Mouse (Mus musculus) hindbrain, embryonic 13.5 days (tissue): ENCODE measurements around the gene Arl15. TPM values are rescaled to one million over a fixed set of nuclear protein-coding genes. Genes with fewer than 3 reads are reported as not detected.

Experiments
- ATAC-seq: fragments of 200-750 bp; cut with Nextera tagmentation; 2 replicates; pipeline ENCODE4 v1.8.0; 2017; ENCODE audit warnings: moderate TSS enrichment; ENCODE audit not compliant: low FRiP score
- H3K27ac ChIP-seq: fragments of 300-500 bp; sonication (generic); 2 replicates; pipeline ENCODE4 v1.5.1; 2015; ENCODE audit warnings: inconsistent platforms, mild to moderate bottlenecking, moderate library complexity
- H3K27me3 ChIP-seq: fragments of 300-500 bp; sonication (generic); 2 replicates; pipeline ENCODE4 v1.6.1; 2015; ENCODE audit warnings: mild to moderate bottlenecking, inconsistent platforms
- H3K36me3 ChIP-seq: fragments of 300-500 bp; sonication (generic); 2 replicates; pipeline ENCODE4 v1.6.1; 2015; ENCODE audit warnings: mild to moderate bottlenecking, inconsistent platforms
- H3K4me1 ChIP-seq: fragments of 300-500 bp; sonication (generic); replicated peaks from 2 replicates; pipeline ENCODE4 v1.6.1; 2015; ENCODE audit warnings: inconsistent platforms
- H3K4me2 ChIP-seq: fragments of 300-500 bp; sonication (generic); 2 replicates; pipeline ENCODE4 v1.6.1; 2015; ENCODE audit warnings: inconsistent platforms, mild to moderate bottlenecking, moderate library complexity
- H3K4me3 ChIP-seq: fragments of 300-500 bp; sonication (generic); 2 replicates; pipeline ENCODE4 v1.5.1; 2015; ENCODE audit warnings: mild to moderate bottlenecking, inconsistent platforms
- H3K9ac ChIP-seq: fragments of 300-500 bp; sonication (generic); 2 replicates; pipeline ENCODE4 v1.6.1; 2015; ENCODE audit warnings: mild to moderate bottlenecking, inconsistent platforms
- H3K9me3 ChIP-seq: fragments of 300-500 bp; sonication (generic); 2 replicates; pipeline ENCODE4 v1.6.1; 2016; ENCODE audit warnings: inconsistent platforms
- WGBS: fragments of 180-500 bp; shearing (Covaris S2); methylation state at CpG from one replicate; pipeline ENCODE4 v1.1.7; 2015; 5-methylcytosine and 5-hydroxymethylcytosine counted together
- polyA plus RNA-seq: library from polyadenylated mRNA; unstranded; fragments of >200 nt; fragmentation: Nextera tagmentation; extraction: Ambion mirVana; gene quantifications from 2 replicates; pipeline ENCODE4 v1.2.1, GENCODE M21; 2015

Gene Arl15
- polyA plus RNA-seq, 1 experiment from 2014 or later, result 17.3 TPM

GRCm38 (mm10) chr13:113917376-113917775 is 123.1 kb downstream of the Arl15 start:
- Histone ChIP-seq H3K9me3 (no peaks in the 10 kb centered on the region), H3K27ac (peak overlapping the region; percentile 75), H3K4me1 (peaks cover 30% of the 10 kb centered on the region), H3K9ac (peak overlapping the region; percentile 61; the same call in 1 of the 2 replicates), H3K4me3 (peak overlapping the region; percentile 11; the same call in 1 of the 2 replicates), H3K36me3 (no peaks in the 10 kb centered on the region), H3K4me2 (peak overlapping the region; percentile 52), H3K27me3 (peaks cover 6% of the 10 kb centered on the region; the same call in 1 of the 2 replicates)
- ATAC-seq, result 0 out of 2 replicates have a peak, but pooled peaks have one; percentile 26
- 24% methylated on average over 6 of the region's 6 CpGs for WGBS

- Histone ChIP-seq H3K27ac (peak overlapping the region; percentile 75), H3K36me3 (no peaks in the 10 kb centered on the region), H3K9ac (peak overlapping the region; percentile 61), H3K4me1 (peaks cover 30% of the 10 kb centered on the region), H3K27me3 (peaks cover 6% of the 10 kb centered on the region; the same call in 1 of the 2 replicates), H3K4me2 (peak overlapping the region; percentile 52), H3K9me3 (no peaks in the 10 kb centered on the region), H3K4me3 (peak overlapping the region; percentile 11)
- 22% methylated on average over 15 of the region's 15 CpGs for WGBS
- ATAC-seq, result peak; percentile 84
Measured at GRCm38 (mm10) chr13:113917868-113918411, 123.6 kb downstream of the Arl15 start.

GRCm38 (mm10) chr13:113918668-113919067 is 124.4 kb downstream of the Arl15 start:
- Histone ChIP-seq H3K36me3 (no peaks in the 10 kb centered on the region), H3K9ac (no peak overlapping the region), H3K4me2 (peak overlapping the region; percentile 52; the same call in 1 of the 2 replicates), H3K27ac (no peak overlapping the region), H3K4me3 (no peak overlapping the region), H3K9me3 (no peaks in the 10 kb centered on the region), H3K27me3 (peaks cover 6% of the 10 kb centered on the region; the same call in 1 of the 2 replicates), H3K4me1 (peaks cover 30% of the 10 kb centered on the region)
- 40% methylated on average over 7 of the region's 7 CpGs for WGBS
- 0 out of 2 replicates have a peak, but pooled peaks have one; percentile 23 for ATAC-seq

GRCm38 (mm10) chr13:113935697-113936096 is 141.4 kb downstream of the Arl15 start:
- no peak overlapping the region for H3K9ac ChIP-seq
- no peaks in the 10 kb centered on the region for H3K9me3 ChIP-seq
- ATAC-seq, result no peak
- WGBS, result 95% methylated on average over 4 of the region's 4 CpGs
- 0 out of 2 replicates have a peak, but pooled peaks cover 1% of the 10 kb centered on the region for H3K4me1 ChIP-seq
- no peaks in the 10 kb centered on the region for H3K36me3 ChIP-seq
- no peak overlapping the region for H3K4me3 ChIP-seq
- H3K27me3 ChIP-seq, result peaks cover 11% of the 10 kb centered on the region; the same call in 1 of the 2 replicates
- no peak overlapping the region for H3K4me2 ChIP-seq
- H3K27ac ChIP-seq, result no peak overlapping the region

GRCm38 (mm10) chr13:113937231-113937630 is 142.9 kb downstream of the Arl15 start:
- 0 out of 2 replicates have a peak, but pooled peaks cover 4% of the 10 kb centered on the region for H3K4me1 ChIP-seq
- no peak overlapping the region for H3K27ac ChIP-seq
- no peak overlapping the region for H3K9ac ChIP-seq
- H3K9me3 ChIP-seq, result no peaks in the 10 kb centered on the region
- H3K4me3 ChIP-seq, result no peak overlapping the region
- no peak for ATAC-seq
- H3K36me3 ChIP-seq, result no peaks in the 10 kb centered on the region
- H3K4me2 ChIP-seq, result no peak overlapping the region
- 0 out of 2 replicates have a peak, but pooled peaks cover 4% of the 10 kb centered on the region for H3K27me3 ChIP-seq
- WGBS, result 92% methylated on average over 5 of the region's 5 CpGs

- WGBS, result 85% methylated on average over 9 of the region's 9 CpGs
- no peak overlapping the region for H3K4me3 ChIP-seq
- no peaks in the 10 kb centered on the region for H3K9me3 ChIP-seq
- no peak overlapping the region for H3K27ac ChIP-seq
- no peak for ATAC-seq
- H3K36me3 ChIP-seq, result no peaks in the 10 kb centered on the region
- H3K27me3 ChIP-seq, result 0 out of 2 replicates have a peak, but pooled peaks cover 4% of the 10 kb centered on the region
- H3K9ac ChIP-seq, result no peak overlapping the region
- no peak overlapping the region for H3K4me2 ChIP-seq
- H3K4me1 ChIP-seq, result 0 out of 2 replicates have a peak, but pooled peaks cover 4% of the 10 kb centered on the region
Measured at GRCm38 (mm10) chr13:113938561-113938960, 144.3 kb downstream of the Arl15 start.

GRCm38 (mm10) chr13:113939097-113939496 is 144.8 kb downstream of the Arl15 start:
- Histone ChIP-seq H3K27ac (no peak overlapping the region), H3K27me3 (0 out of 2 replicates have a peak, but pooled peaks cover 4% of the 10 kb centered on the region), H3K36me3 (no peaks in the 10 kb centered on the region), H3K4me2 (no peak overlapping the region), H3K9me3 (no peaks in the 10 kb centered on the region), H3K9ac (no peak overlapping the region), H3K4me1 (0 out of 2 replicates have a peak, but pooled peaks cover 4% of the 10 kb centered on the region), H3K4me3 (no peak overlapping the region)
- WGBS, result 87% methylated on average over 10 of the region's 10 CpGs
- ATAC-seq, result no peak

GRCm38 (mm10) chr13:113939681-113940080 is 145.4 kb downstream of the Arl15 start:
- no peak for ATAC-seq
- 73% methylated on average over 3 of the region's 3 CpGs for WGBS

GRCm38 (mm10) chr13:113940151-113940550 is 145.8 kb downstream of the Arl15 start:
- 94% methylated on average over 7 of the region's 7 CpGs for WGBS
- no peak for ATAC-seq
- no peak overlapping the region for H3K4me3 ChIP-seq

More at GRCm38 (mm10) chr13:113939681-113940080, 145.4 kb downstream of the Arl15 start:
- Histone ChIP-seq H3K36me3 (no peaks in the 10 kb centered on the region), H3K27me3 (0 out of 2 replicates have a peak, but pooled peaks cover 3% of the 10 kb centered on the region), H3K9me3 (no peaks in the 10 kb centered on the region), H3K27ac (no peak overlapping the region), H3K9ac (no peak overlapping the region), H3K4me1 (0 out of 2 replicates have a peak, but pooled peaks cover 4% of the 10 kb centered on the region), H3K4me3 (no peak overlapping the region), H3K4me2 (no peak overlapping the region)

GRCm38 (mm10) chr13:113941943-113942342 is 147.6 kb downstream of the Arl15 start:
- Histone ChIP-seq H3K36me3 (no peaks in the 10 kb centered on the region), H3K4me3 (no peak overlapping the region), H3K27ac (no peak overlapping the region), H3K27me3 (no peaks in the 10 kb centered on the region), H3K9ac (no peak overlapping the region), H3K4me1 (0 out of 2 replicates have a peak, but pooled peaks cover 4% of the 10 kb centered on the region), H3K4me2 (no peak overlapping the region), H3K9me3 (no peaks in the 10 kb centered on the region)
- 66% methylated on average over 3 of the region's 3 CpGs for WGBS
- 0 out of 2 replicates have a peak, but pooled peaks have one; percentile 36 for ATAC-seq

More at GRCm38 (mm10) chr13:113940151-113940550, 145.8 kb downstream of the Arl15 start:
- no peaks in the 10 kb centered on the region for H3K27me3 ChIP-seq
- H3K36me3 ChIP-seq, result no peaks in the 10 kb centered on the region
- H3K4me2 ChIP-seq, result no peak overlapping the region
- H3K9ac ChIP-seq, result no peak overlapping the region
- H3K27ac ChIP-seq, result no peak overlapping the region
- no peaks in the 10 kb centered on the region for H3K9me3 ChIP-seq
- H3K4me1 ChIP-seq, result 0 out of 2 replicates have a peak, but pooled peaks cover 4% of the 10 kb centered on the region

- no peak for ATAC-seq
- no peak overlapping the region for H3K9ac ChIP-seq
- H3K4me3 ChIP-seq, result no peak overlapping the region
- 66% methylated on average over 4 of the region's 4 CpGs for WGBS
- no peaks in the 10 kb centered on the region for H3K4me1 ChIP-seq
- no peak overlapping the region for H3K27ac ChIP-seq
- no peak overlapping the region for H3K4me2 ChIP-seq
- H3K9me3 ChIP-seq, result no peaks in the 10 kb centered on the region
- H3K36me3 ChIP-seq, result no peaks in the 10 kb centered on the region
- no peaks in the 10 kb centered on the region for H3K27me3 ChIP-seq
Measured at GRCm38 (mm10) chr13:113947546-113947945, 153.2 kb downstream of the Arl15 start.

GRCm38 (mm10) chr13:113949708-113950107 is 155.4 kb downstream of the Arl15 start:
- Histone ChIP-seq H3K4me3 (no peak overlapping the region), H3K9me3 (no peaks in the 10 kb centered on the region), H3K9ac (no peak overlapping the region), H3K4me1 (no peaks in the 10 kb centered on the region), H3K4me2 (no peak overlapping the region), H3K27me3 (no peaks in the 10 kb centered on the region), H3K27ac (no peak overlapping the region), H3K36me3 (no peaks in the 10 kb centered on the region)
- 51% methylated on average over 5 of the region's 5 CpGs for WGBS
- ATAC-seq, result no peak
